In the genomic region with DNA sequence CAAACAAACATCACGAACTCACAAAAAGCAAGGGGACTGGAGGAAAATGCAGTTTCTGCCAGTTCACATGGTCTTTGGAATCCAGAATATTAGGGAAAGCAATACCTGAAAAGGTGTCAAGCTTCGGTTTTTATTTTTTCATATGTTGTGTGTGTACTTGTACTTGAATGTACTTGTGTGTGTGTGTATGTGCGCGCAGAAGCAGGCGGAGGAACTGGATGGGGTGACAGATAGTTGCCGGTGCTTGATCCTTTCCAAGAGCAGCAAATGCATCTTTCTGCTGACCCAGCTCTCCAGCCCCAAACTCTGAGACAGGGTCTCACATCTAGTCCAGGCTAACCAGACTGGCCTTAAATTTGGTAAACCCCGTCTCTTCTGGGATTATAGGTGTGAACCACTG, we compare ENCODE assay signal across 29 mouse cellular contexts. TPM values are rescaled to one million over a fixed set of nuclear protein-coding genes. Genes with fewer than 3 reads are reported as not detected.
DNase-seq lines count a peak whose midpoint lies in the region; ATAC-seq and TF ChIP-seq lines count a peak whose summit lies in the region.
"Had no signal": no experiment of that assay in that cellular context is flagged by ENCODE, and none has a peak within 500 bp of the region (broad histone marks: within the 10 kb centered on the region; RNA-seq: fewer than 3 reads in every experiment).

No protein-coding gene starts in this region.

- H3K36me3 ChIP-seq in heart, embryonic 10.5 days = peaks cover 25% of the 10 kb centered on the region
- peaks cover 25% of the 10 kb centered on the region for H3K36me3 ChIP-seq in limb, embryonic 15.5 days
- H3K36me3 ChIP-seq in limb, embryonic 10.5 days = peaks cover 30% of the 10 kb centered on the region
- 0 out of 2 replicates have a peak, but pooled peaks cover 3% of the 10 kb centered on the region for H3K36me3 ChIP-seq in lung, postnatal 0 days (ENCODE audit: insufficient read depth, low read length)
- peaks cover 4% of the 10 kb centered on the region; the same call in 1 of the 2 replicates for H3K36me3 ChIP-seq in stomach, postnatal 0 days (ENCODE audit: control insufficient read depth, insufficient read depth, low read length)
- peaks cover 34% of the 10 kb centered on the region for H3K36me3 ChIP-seq in hindbrain, embryonic 10.5 days

- TF ChIP-seq EP300 in lung, postnatal 0 days (IDR thresholded peaks at IDR 0.05) = no peak
- no peak for TF ChIP-seq EP300 in stomach, postnatal 0 days (optimal IDR thresholded peaks at IDR 0.05)

- no peaks in the 10 kb centered on the region for H3K9me3 ChIP-seq in heart, embryonic 10.5 days
- no peaks in the 10 kb centered on the region for H3K9me3 ChIP-seq in limb, embryonic 15.5 days
- no peaks in the 10 kb centered on the region for H3K9me3 ChIP-seq in limb, embryonic 10.5 days (replicated peaks)
- H3K9me3 ChIP-seq in lung, postnatal 0 days (ENCODE audit: low read length) = no peaks in the 10 kb centered on the region
- no peaks in the 10 kb centered on the region for H3K9me3 ChIP-seq in stomach, postnatal 0 days (ENCODE audit: control insufficient read depth, low read length)
- no peaks in the 10 kb centered on the region for H3K9me3 ChIP-seq in hindbrain, embryonic 10.5 days
- H3K9me3 ChIP-seq: forebrain, embryonic 12.5 days; hindbrain, embryonic 12.5 days; limb, embryonic 13.5 days; midbrain, embryonic 12.5 days had no signal

- 89% methylated on average over 7 of the region's 7 CpGs for WGBS in heart, embryonic 10.5 days
- 89% methylated on average over 7 of the region's 7 CpGs for WGBS in limb, embryonic 15.5 days
- WGBS in limb, embryonic 10.5 days = 95% methylated on average over 7 of the region's 7 CpGs
- WGBS in lung, postnatal 0 days = 80% methylated on average over 7 of the region's 7 CpGs
- 88% methylated on average over 7 of the region's 7 CpGs for WGBS in stomach, postnatal 0 days
- WGBS in hindbrain, embryonic 10.5 days = 91% methylated on average over 7 of the region's 7 CpGs

- no peak overlapping the region for H3K4me3 ChIP-seq in heart, embryonic 10.5 days
- no peak overlapping the region for H3K4me3 ChIP-seq in limb, embryonic 15.5 days
- H3K4me3 ChIP-seq in limb, embryonic 10.5 days = no peak overlapping the region
- no peak overlapping the region for H3K4me3 ChIP-seq in lung, postnatal 0 days (ENCODE audit: low read depth, low read length)
- H3K4me3 ChIP-seq in stomach, postnatal 0 days (ENCODE audit: low read depth, low read length) = no peak overlapping the region
- no peak overlapping the region; the same call in 1 of the 2 replicates for H3K4me3 ChIP-seq in hindbrain, embryonic 10.5 days
- H3K4me3 ChIP-seq: forebrain, embryonic 12.5 days; hindbrain, embryonic 12.5 days; layer of hippocampus, adult 2 months; midbrain, embryonic 12.5 days had no signal

- H3K4me2 ChIP-seq in limb, embryonic 15.5 days = no peak overlapping the region
- no peak overlapping the region for H3K4me2 ChIP-seq in lung, postnatal 0 days (replicated peaks; ENCODE audit: low read depth, low read length)
- no peak overlapping the region for H3K4me2 ChIP-seq in stomach, postnatal 0 days (replicated peaks; ENCODE audit: low read depth)
- H3K4me2 ChIP-seq: midbrain, embryonic 12.5 days had no signal

- no peak for TF ChIP-seq CTCF in lung, postnatal 0 days (IDR thresholded peaks at IDR 0.05)
- no peak for TF ChIP-seq CTCF in stomach, postnatal 0 days (IDR thresholded peaks at IDR 0.05; ENCODE audit: low read depth)

- ATAC-seq in limb, embryonic 15.5 days (ENCODE audit: insufficient number of reproducible peaks, low FRiP score, low TSS enrichment, low read depth) = no peak
- ATAC-seq in lung, postnatal 0 days = no peak
- ATAC-seq in stomach, postnatal 0 days (ENCODE audit: low FRiP score, low TSS enrichment) = no peak
- ATAC-seq: intestine, postnatal 0 days had no signal

- no peak overlapping the region for H3K9ac ChIP-seq in limb, embryonic 15.5 days
- no peak overlapping the region for H3K9ac ChIP-seq in lung, postnatal 0 days (replicated peaks; ENCODE audit: low read depth)
- no peak overlapping the region; the same call in 1 of the 2 replicates for H3K9ac ChIP-seq in stomach, postnatal 0 days (ENCODE audit: low read length)
- H3K9ac ChIP-seq: forebrain, embryonic 12.5 days; hindbrain, embryonic 12.5 days; limb, embryonic 13.5 days; midbrain, embryonic 12.5 days had no signal

- H3K4me1 ChIP-seq in heart, embryonic 10.5 days = peaks cover 10% of the 10 kb centered on the region
- H3K4me1 ChIP-seq in limb, embryonic 15.5 days = peaks cover 11% of the 10 kb centered on the region; the same call in 1 of the 2 replicates
- H3K4me1 ChIP-seq in limb, embryonic 10.5 days = peaks cover 13% of the 10 kb centered on the region
- no peaks in the 10 kb centered on the region for H3K4me1 ChIP-seq in lung, postnatal 0 days (ENCODE audit: insufficient read depth, low read depth, low read length)
- no peaks in the 10 kb centered on the region; the same call in 1 of the 2 replicates for H3K4me1 ChIP-seq in stomach, postnatal 0 days (replicated peaks; ENCODE audit: control insufficient read depth, insufficient read depth)
- peaks cover 13% of the 10 kb centered on the region for H3K4me1 ChIP-seq in hindbrain, embryonic 10.5 days (replicated peaks)

- intact Hi-C loops in heart, postnatal 36 days (cut with DNase I) = loop anchor here (2.0 kb wide), 1 partner anchor 16 kb away; no protein-coding TSS in a partner anchor

- H3K27ac ChIP-seq in heart, embryonic 10.5 days = no peak overlapping the region
- H3K27ac ChIP-seq in limb, embryonic 15.5 days = peak overlapping the region; percentile 38; the same call in 1 of the 2 replicates
- no peak overlapping the region for H3K27ac ChIP-seq in limb, embryonic 10.5 days
- H3K27ac ChIP-seq in lung, postnatal 0 days (ENCODE audit: low read length) = peak overlapping the region; percentile 61
- peak overlapping the region; percentile 53 for H3K27ac ChIP-seq in stomach, postnatal 0 days (replicated peaks)
- H3K27ac ChIP-seq in hindbrain, embryonic 10.5 days = no peak overlapping the region
- H3K27ac ChIP-seq: forebrain, embryonic 12.5 days; hindbrain, embryonic 12.5 days; limb, embryonic 13.5 days; midbrain, embryonic 12.5 days had no signal

- H3K27me3 ChIP-seq in heart, embryonic 10.5 days (ENCODE audit: insufficient read depth, poor library complexity, severe bottlenecking) = no peaks in the 10 kb centered on the region
- no peaks in the 10 kb centered on the region for H3K27me3 ChIP-seq in limb, embryonic 15.5 days
- H3K27me3 ChIP-seq in limb, embryonic 10.5 days (ENCODE audit: low read depth, poor library complexity, severe bottlenecking) = no peaks in the 10 kb centered on the region
- no peaks in the 10 kb centered on the region for H3K27me3 ChIP-seq in lung, postnatal 0 days (replicated peaks; ENCODE audit: insufficient read depth, low read length)
- no peaks in the 10 kb centered on the region for H3K27me3 ChIP-seq in stomach, postnatal 0 days (ENCODE audit: control insufficient read depth, insufficient read depth, low read length)
- H3K27me3 ChIP-seq in hindbrain, embryonic 10.5 days (ENCODE audit: insufficient read depth, poor library complexity, severe bottlenecking) = no peaks in the 10 kb centered on the region
- H3K27me3 ChIP-seq: forebrain, embryonic 12.5 days; hindbrain, embryonic 12.5 days; limb, embryonic 13.5 days; midbrain, embryonic 12.5 days had no signal

- DNase-seq in heart, embryonic 10.5 days (ENCODE audit: low spot score) = peak; percentile 60
- DNase-seq in heart, postnatal 36 days = no peak
- DNase-seq in limb, embryonic 10.5 days (ENCODE audit: low spot score) = no peak
- DNase-seq in lung, postnatal 0 days (ENCODE audit: low spot score) = no peak
- no peak for DNase-seq in lung, postnatal 25 days (ENCODE audit: low spot score)
- DNase-seq in stomach, postnatal 0 days (ENCODE audit: low spot score) = no peak
- DNase-seq in hindbrain, embryonic 10.5 days (ENCODE audit: low spot score) = no peak
- DNase-seq: adrenal gland, postnatal 25 days; cerebellum, adult 9-10 months; gastrocnemius, postnatal 36 days; kidney, postnatal 25 days; layer of hippocampus, postnatal 36 days; lung, postnatal 10 days; thymus, postnatal 25 days had no signal

RNA-seq across cellular contexts. Expression of a gene that starts 7.1 kb away (rescaled TPM):
- 26.4 and 27.4 TPM in 2 replicates for polyA plus RNA-seq in heart, embryonic 10.5 days (2016; fragmentation: Nextera tagmentation; extraction: Ambion mirVana)
- total RNA-seq in heart, postnatal 36 days (2021) = 1 to 10 TPM; 7.2 to 8.2 TPM
- polyA plus RNA-seq in limb, embryonic 15.5 days (2015; fragmentation: Nextera tagmentation; extraction: Ambion mirVana) = 23.2 and 24.4 TPM in 2 replicates
- polyA plus RNA-seq in limb, embryonic 10.5 days (2016; fragmentation: Nextera tagmentation; extraction: Ambion mirVana) = 37.8 and 45.3 TPM in 2 replicates
- polyA plus RNA-seq in lung, postnatal 0 days (2015; fragmentation: Nextera tagmentation; extraction: Ambion mirVana) = 14.9 and 15.4 TPM in 2 replicates
- 9.9 and 11.8 TPM in 2 replicates for polyA plus RNA-seq in stomach, postnatal 0 days (2015; fragmentation: Nextera tagmentation; extraction: Ambion mirVana)
- 37.8 and 46.0 TPM in 2 replicates for polyA plus RNA-seq in hindbrain, embryonic 10.5 days (2016; fragmentation: Nextera tagmentation; extraction: Ambion mirVana)

RNA-seq across cellular contexts. Expression of a gene that starts 21.3 kb away (rescaled TPM):
- 85.0 and 91.2 TPM in 2 replicates for polyA plus RNA-seq in heart, embryonic 10.5 days (2016; fragmentation: Nextera tagmentation; extraction: Ambion mirVana)
- total RNA-seq in heart, postnatal 36 days (2021) = 10 to 100 TPM; 72.5 to 82.4 TPM
- 83.6 and 89.9 TPM in 2 replicates for polyA plus RNA-seq in limb, embryonic 15.5 days (2015; fragmentation: Nextera tagmentation; extraction: Ambion mirVana)
- 57.4 and 60.1 TPM in 2 replicates for polyA plus RNA-seq in limb, embryonic 10.5 days (2016; fragmentation: Nextera tagmentation; extraction: Ambion mirVana)
- 67.7 and 71.1 TPM in 2 replicates for polyA plus RNA-seq in lung, postnatal 0 days (2015; fragmentation: Nextera tagmentation; extraction: Ambion mirVana)
- 51.4 and 52.5 TPM in 2 replicates for polyA plus RNA-seq in stomach, postnatal 0 days (2015; fragmentation: Nextera tagmentation; extraction: Ambion mirVana)
- polyA plus RNA-seq in hindbrain, embryonic 10.5 days (2016; fragmentation: Nextera tagmentation; extraction: Ambion mirVana) = 57.7 and 69.0 TPM in 2 replicates

RNA-seq across cellular contexts. Expression of a gene that starts 21.8 kb away (rescaled TPM):
- 63.7 and 70.3 TPM in 2 replicates for polyA plus RNA-seq in heart, embryonic 10.5 days (2016; fragmentation: Nextera tagmentation; extraction: Ambion mirVana)
- 10 to 100 TPM; 26.5 to 28.7 TPM for total RNA-seq in heart, postnatal 36 days (2021)
- 68.9 and 74.0 TPM in 2 replicates for polyA plus RNA-seq in limb, embryonic 15.5 days (2015; fragmentation: Nextera tagmentation; extraction: Ambion mirVana)
- 94.9 and 108 TPM in 2 replicates for polyA plus RNA-seq in limb, embryonic 10.5 days (2016; fragmentation: Nextera tagmentation; extraction: Ambion mirVana)
- polyA plus RNA-seq in lung, postnatal 0 days (2015; fragmentation: Nextera tagmentation; extraction: Ambion mirVana) = 35.3 and 38.4 TPM in 2 replicates
- 27.2 TPM in 2 replicates for polyA plus RNA-seq in stomach, postnatal 0 days (2015; fragmentation: Nextera tagmentation; extraction: Ambion mirVana)
- 85.6 and 98.1 TPM in 2 replicates for polyA plus RNA-seq in hindbrain, embryonic 10.5 days (2016; fragmentation: Nextera tagmentation; extraction: Ambion mirVana)

RNA-seq across cellular contexts. Expression of a gene that starts 34.2 kb away (rescaled TPM):
- 172 and 261 TPM in 2 replicates for polyA plus RNA-seq in heart, embryonic 10.5 days (2016; fragmentation: Nextera tagmentation; extraction: Ambion mirVana)
- 1 to 10 TPM; 4.2 to 4.8 TPM for total RNA-seq in heart, postnatal 36 days (2021)
- 202 and 221 TPM in 2 replicates for polyA plus RNA-seq in limb, embryonic 15.5 days (2015; fragmentation: Nextera tagmentation; extraction: Ambion mirVana)
- polyA plus RNA-seq in limb, embryonic 10.5 days (2016; fragmentation: Nextera tagmentation; extraction: Ambion mirVana) = 603 and 638 TPM in 2 replicates
- 225 and 226 TPM in 2 replicates for polyA plus RNA-seq in lung, postnatal 0 days (2015; fragmentation: Nextera tagmentation; extraction: Ambion mirVana)
- polyA plus RNA-seq in stomach, postnatal 0 days (2015; fragmentation: Nextera tagmentation; extraction: Ambion mirVana) = 45.3 and 48.7 TPM in 2 replicates
- 366 and 418 TPM in 2 replicates for polyA plus RNA-seq in hindbrain, embryonic 10.5 days (2016; fragmentation: Nextera tagmentation; extraction: Ambion mirVana)

RNA-seq across cellular contexts. Expression of a gene that starts 34.2 kb away (rescaled TPM):
- not detected in 2 replicates for polyA plus RNA-seq in heart, embryonic 10.5 days (2016; fragmentation: Nextera tagmentation; extraction: Ambion mirVana)
- not detected for total RNA-seq in heart, postnatal 36 days (2021)
- polyA plus RNA-seq in limb, embryonic 15.5 days (2015; fragmentation: Nextera tagmentation; extraction: Ambion mirVana) = 0.84 TPM in 1 of 2 replicates, not detected in the other
- 1.0 TPM in 1 of 2 replicates, not detected in the other for polyA plus RNA-seq in limb, embryonic 10.5 days (2016; fragmentation: Nextera tagmentation; extraction: Ambion mirVana)
- polyA plus RNA-seq in lung, postnatal 0 days (2015; fragmentation: Nextera tagmentation; extraction: Ambion mirVana) = not detected in 2 replicates
- polyA plus RNA-seq in stomach, postnatal 0 days (2015; fragmentation: Nextera tagmentation; extraction: Ambion mirVana) = not detected in 2 replicates
- 0.67 TPM in 1 of 2 replicates, not detected in the other for polyA plus RNA-seq in hindbrain, embryonic 10.5 days (2016; fragmentation: Nextera tagmentation; extraction: Ambion mirVana)
- total RNA-seq: adrenal gland, postnatal 25 days; gastrocnemius, adult 18-20 months; gastrocnemius, postnatal 36 days; heart, adult 8-10 months; layer of hippocampus, adult 2 months; left cerebral cortex, postnatal 14 days; monocyte, adult 5-6 weeks had no signal
- polyA plus RNA-seq: erythroblast, embryonic 14.5 days; forebrain, embryonic 12.5 days; intestine, postnatal 0 days; kidney, embryonic 14.5 days; limb, embryonic 13.5 days; neural tube, embryonic 11.5 days; small intestine, adult 2 months had no signal

Comparison
In these comparisons a context has a peak if more than half of its experiments do, and no peak if none do; other contexts are left out.
1. H3K27ac ChIP-seq: peak in limb, embryonic 15.5 days (single experiment), lung, postnatal 0 days (single experiment) and stomach, postnatal 0 days (single experiment); none in heart, embryonic 10.5 days (single experiment), limb, embryonic 10.5 days (single experiment) and hindbrain, embryonic 10.5 days (single experiment).